Mouse (Mus musculus): ENCODE measurements at regions not wholly inside any gene's neighbourhood (a gene's known extent, or its start where the extent isn't known, plus 50 kb on each side); places are given as distances from the start of the nearest gene placed in this dataset.
A peak's percentile ranks its signal among the peaks of the same experiment; 100 is the strongest.

- DNase-seq (ENCODE audit: low spot score in 2 of 2) = no peak
Observed at GRCm38 (mm10) chr17:84107946-84108686, 79.6 kb downstream of the Zfp36l2 start.

GRCm38 (mm10) chr17:84107497-84107896, 80.2 kb downstream of the Zfp36l2 start:
- DNase-seq (ENCODE audit: low spot score in 2 of 2) = no peak

GRCm38 (mm10) chr17:84104242-84104641, 83.5 kb downstream of the Zfp36l2 start:
- no peak for DNase-seq (ENCODE audit: low spot score in 2 of 2)

GRCm38 (mm10) chr17:84103344-84103743, 84.4 kb downstream of the Zfp36l2 start:
- DNase-seq (ENCODE audit: low spot score in 2 of 2) = no peak

- no peak for DNase-seq (ENCODE audit: low spot score in 2 of 2)
Observed at GRCm38 (mm10) chr17:84101652-84102051, 86.1 kb downstream of the Zfp36l2 start.

GRCm38 (mm10) chr17:84100523-84100922, 87.2 kb downstream of the Zfp36l2 start:
- peak in 1 of 2 experiments; percentile 32 for DNase-seq (ENCODE audit: low spot score in 2 of 2)

- no peak for DNase-seq (ENCODE audit: low spot score in 2 of 2)
Observed at GRCm38 (mm10) chr17:84099737-84100136, 88.0 kb downstream of the Zfp36l2 start.

- DNase-seq (ENCODE audit: low spot score in 2 of 2) = no peak
Observed at GRCm38 (mm10) chr17:84097871-84098430, 89.8 kb downstream of the Zfp36l2 start.

- DNase-seq (ENCODE audit: low spot score in 2 of 2) = no peak
Observed at GRCm38 (mm10) chr17:84097286-84097685, 90.5 kb downstream of the Zfp36l2 start.

GRCm38 (mm10) chr17:84096345-84097260, 91.1 kb downstream of the Zfp36l2 start:
- peak; percentile 45 to 53 for DNase-seq (ENCODE audit: low spot score in 2 of 2)

- no peak for DNase-seq (ENCODE audit: low spot score in 2 of 2)
Observed at GRCm38 (mm10) chr17:84095829-84096228, 91.9 kb downstream of the Zfp36l2 start.

GRCm38 (mm10) chr17:84095089-84095488, 92.7 kb downstream of the Zfp36l2 start:
- no peak for DNase-seq (ENCODE audit: low spot score in 2 of 2)

GRCm38 (mm10) chr17:84086394-84086793, 101.4 kb downstream of the Zfp36l2 start:
- DNase-seq (ENCODE audit: low spot score in 2 of 2) = no peak

GRCm38 (mm10) chr17:84085721-84086120, 102.0 kb downstream of the Zfp36l2 start:
- DNase-seq (ENCODE audit: low spot score in 2 of 2) = no peak

GRCm38 (mm10) chr17:84085232-84085631, 102.5 kb downstream of the Zfp36l2 start:
- no peak for DNase-seq (ENCODE audit: low spot score in 2 of 2)

GRCm38 (mm10) chr17:84083307-84084263, 104.2 kb downstream of the Zfp36l2 start:
- DNase-seq (ENCODE audit: low spot score in 2 of 2) = no peak

- no peak for DNase-seq (ENCODE audit: low spot score in 2 of 2)
Observed at GRCm38 (mm10) chr17:84082571-84082970, 105.2 kb downstream of the Zfp36l2 start.

GRCm38 (mm10) chr17:84081751-84082352, 105.9 kb downstream of the Zfp36l2 start:
- DNase-seq (ENCODE audit: low spot score in 2 of 2) = peak in 1 of 2 experiments; percentile 31

GRCm38 (mm10) chr17:84075081-84075938, 112.4 kb downstream of the Zfp36l2 start:
- no peak for DNase-seq (ENCODE audit: low spot score in 2 of 2)
